Mouse (Mus musculus) heart, adult 2 months (tissue): ENCODE measurements at regions not wholly inside any gene's neighbourhood (a gene's known extent, or its start where the extent isn't known, plus 50 kb on each side); places are given as distances from the start of the nearest gene placed in this dataset.

ENCODE experiments used
- CTCF ChIP-seq: fragments of 200-600 bp; IDR thresholded peaks from 2 replicates; pipeline ENCODE4 v1.8.1; 2022; ENCODE audit warnings: antibody characterized with exemption, mild to moderate bottlenecking, moderate library complexity
- POLR2A ChIP-seq: fragments of 200-500 bp; IDR thresholded peaks from 2 replicates; pipeline ENCODE4 v1.6.1; 2011; ENCODE audit warnings: mild to moderate bottlenecking, low read depth, low read length, control low read depth; ENCODE audit not compliant: insufficient read depth

DNA sequence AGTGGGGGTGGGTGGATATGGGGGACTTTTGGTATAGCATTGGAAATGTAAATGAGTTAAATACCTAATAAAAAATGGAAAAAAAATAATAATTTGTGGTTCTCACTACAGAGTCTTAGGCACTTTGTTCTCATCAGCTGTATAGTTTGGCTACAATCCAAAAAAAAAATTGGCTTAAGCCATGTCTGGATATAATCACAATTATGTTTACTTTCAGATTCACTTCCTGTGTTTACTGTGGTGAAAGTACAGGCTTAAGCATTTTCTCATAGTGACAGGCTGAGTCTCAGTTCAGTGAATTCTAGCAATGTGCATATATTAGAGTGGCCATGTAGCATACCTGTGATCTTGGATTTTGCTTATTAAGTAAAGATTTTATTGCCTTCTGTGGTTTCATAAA, 258.4 kb upstream of the Impg1 start:
- TF ChIP-seq CTCF (no peak), POLR2A (no peak)
